Mouse (Mus musculus) embryonic facial prominence, embryonic 11.5 days (tissue): ENCODE results near the gene Ccdc60. TPM values are rescaled to one million over a fixed set of nuclear protein-coding genes. Genes with fewer than 3 reads are reported as not detected.

Experiments
- ATAC-seq: fragments of 200-750 bp; cut with Nextera tagmentation; replicated peaks from 2 replicates; pipeline ENCODE4 v1.8.0; 2017; ENCODE audit warnings: low read depth; ENCODE audit not compliant: insufficient number of reproducible peaks, low FRiP score, low TSS enrichment
- DNase-seq: peaks from one replicate; pipeline ENCODE4 v3.0.0-alpha.2; 2015; ENCODE audit warnings: low spot score
- H3K27ac ChIP-seq: fragments of 300-500 bp; sonication (generic); replicated peaks from 2 replicates; pipeline ENCODE4 v1.5.1; 2014; ENCODE audit warnings: mild to moderate bottlenecking, low read depth, low read length, control low read depth
- H3K27me3 ChIP-seq: fragments of 300-500 bp; sonication (generic); 2 replicates; pipeline ENCODE4 v1.6.1; 2014; ENCODE audit warnings: mild to moderate bottlenecking, low read length, moderate library complexity, mixed read lengths; ENCODE audit not compliant: control insufficient read depth, insufficient read depth
- H3K36me3 ChIP-seq: fragments of 300-500 bp; sonication (generic); replicated peaks from 2 replicates; pipeline ENCODE4 v1.6.1; 2014; ENCODE audit warnings: low read depth, mild to moderate bottlenecking, low read length, moderate library complexity, mixed read lengths; ENCODE audit not compliant: control insufficient read depth, insufficient read depth
- H3K4me1 ChIP-seq: fragments of 300-500 bp; sonication (generic); 2 replicates; pipeline ENCODE4 v1.6.1; 2014; ENCODE audit warnings: low read length, mixed read lengths; ENCODE audit not compliant: control insufficient read depth, insufficient read depth
- H3K4me2 ChIP-seq: fragments of 300-500 bp; sonication (generic); 2 replicates; pipeline ENCODE4 v1.6.1; 2014; ENCODE audit warnings: low read depth, mild to moderate bottlenecking, control low read depth, low read length, moderate library complexity
- H3K4me3 ChIP-seq: fragments of 300-500 bp; sonication (generic); 2 replicates; pipeline ENCODE4 v1.5.1; 2014; ENCODE audit warnings: low read depth, low read length, control low read depth
- H3K9ac ChIP-seq: fragments of 300-500 bp; sonication (generic); replicated peaks from 2 replicates; pipeline ENCODE4 v1.6.1; 2014; ENCODE audit warnings: mild to moderate bottlenecking, control low read depth, low read length
- H3K9me3 ChIP-seq: fragments of 300-500 bp; sonication (generic); replicated peaks from 2 replicates; pipeline ENCODE4 v1.6.1; 2016; ENCODE audit warnings: mild to moderate bottlenecking, low read length, inconsistent platforms, mixed read lengths; ENCODE audit not compliant: control insufficient read depth
- WGBS: fragments of 180-500 bp; shearing (Covaris S2); extraction: QIAGEN DNeasy Blood & Tissue Kit; methylation state at CpG from one replicate; pipeline ENCODE4 v1.1.7; 2014; 5-methylcytosine and 5-hydroxymethylcytosine counted together
- polyA plus RNA-seq: library from polyadenylated mRNA; unstranded; fragments of >200 nt; fragmentation: Nextera tagmentation; extraction: Ambion mirVana; gene quantifications from 2 replicates; pipeline ENCODE4 v1.2.1, GENCODE M21; 2014

Gene Ccdc60
- polyA plus RNA-seq, 1 experiment from 2014 or later, result 1.8 TPM

DNA sequence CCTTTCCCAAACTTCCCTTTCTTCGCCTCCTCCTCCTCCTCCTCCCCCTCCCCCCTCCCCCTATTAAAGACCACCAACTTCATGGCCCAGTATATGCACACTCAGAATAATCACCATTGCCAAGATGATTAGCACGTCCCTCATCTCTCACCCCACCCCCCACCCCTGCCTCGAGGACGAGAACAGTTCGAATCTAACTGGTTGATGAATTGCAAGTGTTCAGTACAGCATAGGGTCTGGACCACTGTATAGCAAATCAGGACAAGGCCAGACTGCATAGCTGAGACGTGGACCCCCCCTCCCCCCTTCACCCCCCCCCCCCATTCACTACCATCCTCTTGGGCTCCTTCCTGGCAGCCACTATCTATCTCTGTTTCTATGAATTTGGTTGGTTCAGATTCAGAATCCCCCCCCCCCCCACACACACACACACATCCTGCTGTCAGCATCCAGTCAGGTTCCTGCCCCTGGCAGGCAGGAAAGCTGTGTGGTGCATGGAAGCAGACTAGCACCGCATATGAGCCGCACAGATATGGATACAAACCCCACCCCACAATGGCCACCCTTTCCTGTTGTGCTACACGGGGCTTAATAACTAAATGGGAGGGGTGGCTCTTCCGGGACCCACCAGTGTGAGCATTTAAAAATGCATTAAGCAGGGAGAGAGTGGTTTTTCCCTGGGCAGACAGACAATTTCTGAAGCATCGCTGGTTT, 79.2 kb downstream of the Ccdc60 start:
- Histone ChIP-seq H3K36me3 (no peaks in the 10 kb centered on the region), H3K27me3 (no peaks in the 10 kb centered on the region), H3K4me1 (no peaks in the 10 kb centered on the region), H3K9me3 (no peaks in the 10 kb centered on the region), H3K27ac (no peak overlapping the region), H3K4me2 (no peak overlapping the region), H3K4me3 (no peak overlapping the region), H3K9ac (no peak overlapping the region)
- WGBS, result 64% methylated on average over 11 of the region's 11 CpGs
- ATAC-seq, result peak; percentile 49; the same call in 1 of the 2 replicates
- DNase-seq, result no peak

DNA sequence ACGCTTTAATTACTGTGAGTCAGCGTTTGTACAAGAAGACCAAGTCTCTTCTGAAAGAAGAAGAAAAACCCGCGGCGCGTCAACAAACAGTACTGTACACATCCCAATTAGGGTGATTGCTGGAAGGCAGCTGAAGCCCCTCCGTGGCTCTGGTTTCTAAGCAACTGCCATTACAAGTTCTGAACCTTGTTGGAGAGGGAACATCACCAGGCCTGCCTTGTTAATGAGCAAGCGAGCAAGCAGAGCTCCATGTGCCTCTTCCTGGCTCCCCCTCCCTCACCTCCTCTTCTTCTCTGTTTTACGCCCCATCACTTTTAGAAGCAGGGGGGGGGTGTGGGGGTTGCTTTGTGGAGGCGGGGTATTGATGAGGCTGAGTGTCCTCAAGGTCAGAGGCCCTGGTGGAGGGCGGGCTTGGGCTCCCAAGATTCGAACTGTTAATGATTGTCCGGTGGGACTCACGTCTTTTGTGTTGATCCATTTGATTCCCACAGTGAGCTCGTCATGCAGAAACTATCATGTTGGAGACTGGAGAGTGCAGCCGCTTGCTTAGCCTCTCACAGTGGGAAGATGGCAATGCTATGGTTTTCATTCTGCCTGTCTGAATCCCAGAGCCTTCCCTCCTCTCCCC, 79.9 kb downstream of the Ccdc60 start:
- Histone ChIP-seq H3K27ac (no peak overlapping the region), H3K9me3 (no peaks in the 10 kb centered on the region), H3K4me1 (no peaks in the 10 kb centered on the region), H3K36me3 (no peaks in the 10 kb centered on the region), H3K4me3 (no peak overlapping the region), H3K4me2 (no peak overlapping the region; the same call in 1 of the 2 replicates), H3K9ac (no peak overlapping the region), H3K27me3 (no peaks in the 10 kb centered on the region)
- ATAC-seq (peak; percentile 63), DNase-seq (peak; percentile 17)
- WGBS, result 38% methylated on average over 16 of the region's 16 CpGs

DNA sequence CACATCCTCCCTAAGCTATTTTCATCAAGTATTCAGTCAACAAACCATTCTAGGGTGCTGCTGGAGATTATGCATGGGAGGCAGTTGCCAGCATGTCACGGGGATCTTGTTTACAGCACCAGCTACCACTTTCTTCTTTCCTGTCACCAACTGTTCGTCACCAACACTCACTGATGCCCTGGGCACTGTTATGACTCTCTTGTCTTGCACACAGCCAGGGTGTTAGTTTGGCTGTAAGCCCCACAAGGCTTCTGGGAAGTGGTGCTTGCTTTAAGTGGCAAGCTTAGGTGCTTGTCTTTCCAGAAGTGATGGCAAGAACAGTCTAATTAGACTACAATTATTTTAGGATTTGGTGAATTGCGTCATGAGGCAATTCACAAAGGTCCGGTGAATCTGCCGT, 86.1 kb downstream of the Ccdc60 start:
- DNase-seq (no peak), ATAC-seq (no peak)
- WGBS, result 84% methylated on average over 5 of the region's 5 CpGs
- H3K9me3 ChIP-seq, result no peaks in the 10 kb centered on the region
- H3K4me2 ChIP-seq, result no peak overlapping the region
- H3K4me1 ChIP-seq, result no peaks in the 10 kb centered on the region
- H3K27me3 ChIP-seq, result no peaks in the 10 kb centered on the region
- H3K27ac ChIP-seq, result no peak overlapping the region
- H3K9ac ChIP-seq, result no peak overlapping the region
- no peaks in the 10 kb centered on the region for H3K36me3 ChIP-seq
- no peak overlapping the region for H3K4me3 ChIP-seq

DNA sequence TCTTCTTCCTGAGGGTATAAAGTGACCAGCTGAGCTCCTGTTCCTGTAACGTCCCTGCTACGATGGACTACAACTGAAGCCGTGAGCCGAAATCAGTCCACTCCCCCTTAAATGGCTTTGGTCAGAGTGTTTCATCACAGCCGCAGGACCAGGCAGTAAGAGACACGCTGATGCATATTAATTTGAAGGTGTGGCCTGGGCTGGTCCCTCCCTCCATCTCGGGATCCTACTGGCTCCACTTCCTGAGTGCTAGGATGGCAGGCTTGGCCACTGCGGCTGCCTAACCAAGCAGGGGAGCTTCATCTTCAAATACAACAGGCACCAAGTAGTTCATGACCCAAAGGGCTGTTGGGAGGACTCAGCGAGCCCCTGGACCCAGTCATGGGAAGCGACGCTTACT, 94.3 kb downstream of the Ccdc60 start:
- Histone ChIP-seq H3K36me3 (no peaks in the 10 kb centered on the region), H3K9me3 (no peaks in the 10 kb centered on the region), H3K4me1 (no peaks in the 10 kb centered on the region), H3K9ac (no peak overlapping the region), H3K4me3 (no peak overlapping the region), H3K27me3 (no peaks in the 10 kb centered on the region; the same call in 1 of the 2 replicates), H3K4me2 (no peak overlapping the region), H3K27ac (no peak overlapping the region)
- ATAC-seq (no peak), DNase-seq (no peak)
- WGBS, result 36% methylated on average over 11 of the region's 11 CpGs

DNA sequence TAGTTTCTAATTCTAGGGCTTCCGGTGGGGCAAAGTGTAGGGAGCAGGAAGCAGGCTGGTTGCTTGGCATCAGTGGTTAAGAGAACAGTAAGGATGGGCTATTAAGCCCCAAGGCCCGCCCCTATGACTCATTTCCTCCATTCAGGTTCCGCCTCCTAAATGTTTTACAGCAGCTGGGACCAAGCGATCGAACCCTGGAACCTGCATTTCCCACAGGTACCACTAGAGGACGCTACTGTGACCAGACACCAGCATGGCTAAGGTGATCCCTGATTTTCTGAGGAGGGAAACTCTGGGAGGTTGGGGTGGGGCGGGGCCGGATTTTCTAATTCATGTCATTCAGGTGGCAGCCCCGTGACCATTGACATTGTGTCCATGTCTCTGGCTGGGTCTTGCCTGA, 96.1 kb downstream of the Ccdc60 start:
- H3K27ac ChIP-seq, result no peak overlapping the region
- WGBS, result 67% methylated on average over 9 of the region's 9 CpGs
- no peaks in the 10 kb centered on the region; the same call in 1 of the 2 replicates for H3K27me3 ChIP-seq
- no peak for ATAC-seq
- no peak for DNase-seq
- H3K4me2 ChIP-seq, result no peak overlapping the region
- H3K4me1 ChIP-seq, result no peaks in the 10 kb centered on the region
- no peaks in the 10 kb centered on the region for H3K36me3 ChIP-seq
- H3K9ac ChIP-seq, result no peak overlapping the region
- no peak overlapping the region for H3K4me3 ChIP-seq
- no peaks in the 10 kb centered on the region for H3K9me3 ChIP-seq

DNA sequence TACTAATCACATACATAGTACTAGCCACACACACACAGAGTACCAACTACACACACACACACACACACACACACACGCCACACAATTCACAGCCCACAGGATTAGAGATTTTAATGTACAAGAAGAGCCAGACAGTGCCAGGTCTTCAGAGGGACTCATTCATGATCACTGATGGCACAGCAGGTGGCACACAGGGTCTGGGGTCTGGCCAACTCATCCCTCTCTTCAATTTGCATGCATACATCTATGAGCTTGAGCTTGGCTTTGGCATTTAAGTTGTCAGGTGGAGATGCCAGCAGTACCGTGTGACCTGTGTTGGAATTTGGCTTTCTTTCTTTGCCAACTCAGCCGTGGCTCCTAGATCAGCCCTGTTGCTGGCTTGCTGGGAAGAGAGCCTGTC, 97.2 kb downstream of the Ccdc60 start:
- WGBS, result 89% methylated on average over 3 of the region's 3 CpGs
- H3K9ac ChIP-seq, result no peak overlapping the region
- H3K9me3 ChIP-seq, result no peaks in the 10 kb centered on the region
- no peak overlapping the region for H3K4me3 ChIP-seq
- H3K4me1 ChIP-seq, result no peaks in the 10 kb centered on the region
- ATAC-seq (no peak), DNase-seq (no peak)
- no peaks in the 10 kb centered on the region; the same call in 1 of the 2 replicates for H3K27me3 ChIP-seq
- no peaks in the 10 kb centered on the region for H3K36me3 ChIP-seq
- H3K27ac ChIP-seq, result no peak overlapping the region
- no peak overlapping the region for H3K4me2 ChIP-seq

DNA sequence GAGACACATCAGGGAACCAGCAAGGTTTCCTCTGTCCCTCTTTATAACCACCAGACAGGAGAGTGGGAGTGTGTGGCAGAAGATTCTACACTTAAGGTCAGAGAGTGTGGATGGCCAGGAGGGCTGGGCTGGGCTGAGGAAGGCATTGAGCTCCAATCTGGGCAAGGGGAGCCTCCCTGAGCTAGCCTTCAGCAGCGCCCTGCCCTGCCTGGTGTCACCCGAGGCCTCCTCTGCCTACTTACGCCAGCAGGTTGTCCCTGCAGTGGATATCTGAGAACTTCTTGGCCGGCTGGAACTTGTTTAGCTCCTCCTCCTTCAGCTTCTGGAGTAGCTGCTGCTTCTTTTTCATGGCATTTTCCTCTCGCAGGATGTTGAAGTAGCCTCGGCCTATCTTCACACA, 99.0 kb downstream of the Ccdc60 start:
- H3K9ac ChIP-seq, result no peak overlapping the region
- H3K9me3 ChIP-seq, result no peaks in the 10 kb centered on the region
- H3K36me3 ChIP-seq, result no peaks in the 10 kb centered on the region
- H3K4me2 ChIP-seq, result no peak overlapping the region
- 33% methylated on average over 6 of the region's 6 CpGs for WGBS
- DNase-seq (peak; percentile 41), ATAC-seq (no peak)
- H3K27ac ChIP-seq, result no peak overlapping the region
- H3K4me3 ChIP-seq, result no peak overlapping the region
- H3K27me3 ChIP-seq, result no peaks in the 10 kb centered on the region; the same call in 1 of the 2 replicates
- no peaks in the 10 kb centered on the region for H3K4me1 ChIP-seq

DNA sequence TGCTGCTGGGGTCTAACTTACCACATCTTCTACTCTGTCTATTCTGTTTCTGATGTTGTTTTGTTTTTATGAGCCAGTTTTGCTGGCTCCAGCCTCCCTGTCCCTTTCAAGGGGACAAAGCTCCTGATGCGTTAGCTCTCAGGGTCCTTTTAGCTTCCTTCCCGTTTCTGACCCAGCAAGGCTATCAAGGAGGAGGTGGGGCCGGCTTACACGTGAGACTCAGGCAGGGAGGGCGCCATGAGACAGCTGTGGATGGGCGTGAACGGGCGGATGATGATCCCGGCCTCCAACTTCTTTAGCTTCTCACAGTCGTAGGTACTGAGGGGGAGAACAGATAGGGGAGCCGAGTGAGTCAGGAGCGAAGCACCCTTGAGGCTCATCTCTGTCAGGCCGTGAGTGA, 108.2 kb downstream of the Ccdc60 start:
- no peaks in the 10 kb centered on the region for H3K27me3 ChIP-seq
- H3K9ac ChIP-seq, result no peak overlapping the region
- no peaks in the 10 kb centered on the region for H3K9me3 ChIP-seq
- H3K4me2 ChIP-seq, result no peak overlapping the region
- ATAC-seq (no peak), DNase-seq (no peak)
- no peak overlapping the region for H3K27ac ChIP-seq
- no peaks in the 10 kb centered on the region for H3K36me3 ChIP-seq
- 28% methylated on average over 13 of the region's 13 CpGs for WGBS
- no peak overlapping the region for H3K4me3 ChIP-seq
- H3K4me1 ChIP-seq, result no peaks in the 10 kb centered on the region
